Mouse (Mus musculus) ES-Bruce4 (cell line): ENCODE measurements around the gene Ralgps1. TPM values are rescaled to one million over a fixed set of nuclear protein-coding genes. Genes with fewer than 3 reads are reported as not detected.
A peak's percentile ranks its signal among the peaks of the same experiment; 100 is the strongest.

ENCODE experiments used
- H3K27ac ChIP-seq: 2 replicates; pipeline ENCODE4 v1.5.1; 2012; ENCODE audit warnings: low read length, inconsistent platforms; ENCODE audit not compliant: insufficient read depth
- H3K27me3 ChIP-seq: 2 replicates; pipeline ENCODE4 v1.6.1; 2012; ENCODE audit warnings: mild to moderate bottlenecking, low read length, inconsistent platforms; ENCODE audit not compliant: control insufficient read depth, poor library complexity, insufficient read depth, severe bottlenecking
- H3K36me3 ChIP-seq: 2 replicates; pipeline ENCODE4 v1.6.1; 2012; ENCODE audit warnings: inconsistent platforms, mild to moderate bottlenecking, low read length, moderate library complexity; ENCODE audit not compliant: control insufficient read depth, poor library complexity, insufficient read depth, severe bottlenecking
- H3K4me1 ChIP-seq: one replicate; pipeline ENCODE4 v1.8.1; 2011; ENCODE audit warnings: low read length; ENCODE audit not compliant: control insufficient read depth, insufficient read depth
- H3K4me3 ChIP-seq: 2 replicates; pipeline ENCODE4 v1.5.1; 2011; ENCODE audit warnings: low read depth, mild to moderate bottlenecking, low read length
- H3K9ac ChIP-seq: 2 replicates; pipeline ENCODE4 v1.6.1; 2012; ENCODE audit warnings: low read depth, mild to moderate bottlenecking, inconsistent platforms; ENCODE audit not compliant: poor library complexity, severe bottlenecking
- H3K9me3 ChIP-seq: replicated peaks from 2 replicates; pipeline ENCODE4 v1.6.1; 2012; ENCODE audit warnings: mild to moderate bottlenecking, low read length, inconsistent platforms; ENCODE audit not compliant: control insufficient read depth, poor library complexity, insufficient read depth, severe bottlenecking
- CTCF ChIP-seq: IDR thresholded peaks from one replicate; pipeline ENCODE4 v1.8.1; 2011; ENCODE audit warnings: low read depth, low read length
- EP300 ChIP-seq: IDR thresholded peaks from 2 replicates; pipeline ENCODE4 v1.6.1; 2011; ENCODE audit warnings: low read depth, low read length; ENCODE audit not compliant: insufficient read depth
- POLR2A ChIP-seq: IDR thresholded peaks from one replicate; pipeline ENCODE4 v1.8.1; 2011; ENCODE audit warnings: low read length; ENCODE audit not compliant: insufficient read depth
- polyA plus RNA-seq: library from polyadenylated mRNA; stranded (reverse); fragments of >200 nt; gene quantifications from 2 replicates; pipeline ENCODE4 v1.2.4, GENCODE M21; 2011; ENCODE audit warnings: low read depth; ENCODE audit not compliant: missing spikeins, insufficient read depth, insufficient read length

Ralgps1 gene
- polyA plus RNA-seq, 1 experiment, result 17.0 TPM

GRCm38 (mm10) chr2:33319455-33319854, 51.8 kb downstream of the Ralgps1 start:
- H3K27ac ChIP-seq, result no peak overlapping the region
- no peaks in the 10 kb centered on the region for H3K4me1 ChIP-seq
- H3K27me3 ChIP-seq, result no peaks in the 10 kb centered on the region

GRCm38 (mm10) chr2:33318491-33318964, 52.8 kb downstream of the Ralgps1 start:
- Histone ChIP-seq H3K36me3 (no peaks in the 10 kb centered on the region), H3K4me1 (no peaks in the 10 kb centered on the region), H3K9me3 (no peaks in the 10 kb centered on the region), H3K27me3 (no peaks in the 10 kb centered on the region), H3K9ac (no peak overlapping the region), H3K27ac (no peak overlapping the region), H3K4me3 (no peak overlapping the region)
- TF ChIP-seq CTCF (no peak), POLR2A (no peak), EP300 (no peak)

More at GRCm38 (mm10) chr2:33319455-33319854, 51.8 kb downstream of the Ralgps1 start:
- no peak overlapping the region for H3K9ac ChIP-seq
- no peak for TF ChIP-seq EP300
- TF ChIP-seq POLR2A, result no peak
- no peak for TF ChIP-seq CTCF
- no peaks in the 10 kb centered on the region for H3K36me3 ChIP-seq
- H3K4me3 ChIP-seq, result no peak overlapping the region
- no peaks in the 10 kb centered on the region for H3K9me3 ChIP-seq

GRCm38 (mm10) chr2:33316516-33316915, 54.8 kb downstream of the Ralgps1 start:
- H3K27me3 ChIP-seq, result no peaks in the 10 kb centered on the region
- no peaks in the 10 kb centered on the region for H3K9me3 ChIP-seq
- TF ChIP-seq EP300, result no peak
- no peak for TF ChIP-seq POLR2A
- TF ChIP-seq CTCF, result peak; percentile 24
- H3K9ac ChIP-seq, result no peak overlapping the region
- H3K4me3 ChIP-seq, result no peak overlapping the region
- H3K27ac ChIP-seq, result no peak overlapping the region
- H3K4me1 ChIP-seq, result no peaks in the 10 kb centered on the region
- H3K36me3 ChIP-seq, result no peaks in the 10 kb centered on the region

DNA sequence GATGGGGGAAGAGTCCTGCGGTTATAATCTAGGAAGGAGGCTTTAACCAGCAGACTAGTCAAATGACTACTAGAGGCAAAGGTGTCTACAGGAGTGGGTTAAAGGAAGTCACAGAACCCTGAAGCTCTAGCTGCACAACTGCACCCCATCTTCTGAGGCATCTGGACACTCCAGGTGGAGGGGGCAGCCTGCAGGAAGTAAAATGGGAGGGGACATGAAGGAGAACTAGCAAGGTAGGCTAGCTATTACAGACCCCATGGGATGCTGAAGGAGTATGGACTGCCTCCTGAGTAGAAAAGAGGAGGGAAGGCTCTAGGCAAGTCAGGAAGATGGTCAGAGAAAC, 55.3 kb downstream of the Ralgps1 start:
- H3K36me3 ChIP-seq, result no peaks in the 10 kb centered on the region
- no peak overlapping the region for H3K4me3 ChIP-seq
- TF ChIP-seq POLR2A (no peak), EP300 (no peak), CTCF (no peak)
- H3K4me1 ChIP-seq, result no peaks in the 10 kb centered on the region
- H3K9me3 ChIP-seq, result no peaks in the 10 kb centered on the region
- H3K27ac ChIP-seq, result no peak overlapping the region
- H3K27me3 ChIP-seq, result no peaks in the 10 kb centered on the region
- no peak overlapping the region for H3K9ac ChIP-seq

DNA sequence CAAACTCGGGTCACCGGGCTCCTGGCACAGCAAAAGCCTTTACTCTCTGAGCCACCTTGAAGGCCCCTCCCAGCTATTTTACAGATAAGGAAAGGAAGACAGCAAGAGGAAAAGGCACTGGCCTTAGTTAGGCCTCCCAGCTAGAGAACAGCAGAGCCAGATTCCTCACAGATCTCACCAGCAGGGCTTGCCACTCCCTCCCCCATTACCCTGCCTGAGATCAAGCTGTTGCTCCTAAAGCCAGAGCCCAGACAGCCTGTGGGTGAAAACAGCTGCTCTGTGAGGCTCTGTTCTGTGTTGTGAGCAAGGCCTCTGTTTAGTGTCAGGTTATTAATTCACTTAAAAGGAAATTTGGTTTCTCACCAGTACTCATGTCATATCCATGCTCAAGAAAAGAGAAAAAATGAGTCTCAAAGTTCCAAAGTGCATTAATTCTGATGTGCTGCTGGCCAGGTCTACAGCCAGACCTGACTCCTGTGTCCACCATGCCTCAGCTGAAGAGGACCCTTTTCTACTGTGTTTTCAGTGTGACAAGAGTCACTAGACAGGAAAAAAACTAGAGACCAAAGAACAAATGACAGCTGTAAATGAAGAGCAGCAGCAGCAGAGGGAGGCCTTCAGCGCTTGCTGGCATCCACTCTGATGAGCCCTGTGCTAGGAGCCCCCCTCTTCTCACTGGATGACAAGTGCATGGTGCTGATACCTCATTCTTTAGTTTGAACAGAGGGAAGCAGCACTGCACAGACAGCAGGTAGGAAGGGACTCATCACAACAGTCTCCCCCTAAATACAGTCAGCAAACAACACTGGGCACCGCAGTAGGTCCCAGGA, 55.8 kb downstream of the Ralgps1 start:
- Histone ChIP-seq H3K9me3 (no peaks in the 10 kb centered on the region), H3K27ac (peak overlapping the region; percentile 48), H3K4me3 (no peak overlapping the region), H3K27me3 (no peaks in the 10 kb centered on the region), H3K4me1 (no peaks in the 10 kb centered on the region), H3K36me3 (no peaks in the 10 kb centered on the region), H3K9ac (no peak overlapping the region)
- TF ChIP-seq CTCF (no peak), EP300 (no peak), POLR2A (no peak)

DNA sequence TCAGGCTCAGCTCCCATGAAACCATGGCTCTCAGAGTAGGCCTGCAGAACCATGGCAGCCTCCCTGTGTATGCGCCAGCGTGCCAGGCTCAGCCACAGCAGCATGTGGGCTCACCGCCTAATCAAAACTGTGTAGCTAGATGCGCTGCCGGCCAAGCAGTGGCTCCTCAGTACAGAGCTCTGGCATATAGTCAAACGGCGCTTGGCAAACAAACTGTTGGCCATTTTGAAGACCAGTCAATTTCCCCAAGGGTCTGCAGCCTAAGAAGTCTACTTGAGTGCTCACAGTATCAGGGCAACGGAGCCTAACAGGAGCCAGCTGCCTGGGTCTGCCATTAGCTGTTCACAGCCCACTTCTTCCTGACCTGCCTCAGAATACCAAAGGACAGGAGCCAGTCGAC, 61.9 kb downstream of the Ralgps1 start:
- Histone ChIP-seq H3K27ac (no peak overlapping the region), H3K9ac (no peak overlapping the region), H3K4me3 (no peak overlapping the region), H3K27me3 (no peaks in the 10 kb centered on the region), H3K36me3 (no peaks in the 10 kb centered on the region), H3K9me3 (no peaks in the 10 kb centered on the region), H3K4me1 (no peaks in the 10 kb centered on the region)
- no peak for TF ChIP-seq CTCF
- no peak for TF ChIP-seq POLR2A
- TF ChIP-seq EP300, result no peak

- H3K4me1 ChIP-seq, result no peaks in the 10 kb centered on the region
- TF ChIP-seq CTCF (no peak), EP300 (no peak), POLR2A (no peak)
Observed at GRCm38 (mm10) chr2:33306565-33306964, 64.7 kb downstream of the Ralgps1 start.

More at GRCm38 (mm10) chr2:33306565-33306964, 64.7 kb downstream of the Ralgps1 start:
- Histone ChIP-seq H3K27me3 (no peaks in the 10 kb centered on the region), H3K36me3 (no peaks in the 10 kb centered on the region), H3K27ac (no peak overlapping the region), H3K4me3 (no peak overlapping the region), H3K9ac (no peak overlapping the region), H3K9me3 (no peaks in the 10 kb centered on the region)
